Mouse (Mus musculus) left cerebral cortex, postnatal 4 days (tissue): Measurements from ENCODE around the gene Mllt3. TPM values are rescaled to one million over a fixed set of nuclear protein-coding genes. Genes with fewer than 3 reads are reported as not detected.
"Not testable (repeated sequence)": the region's sequence is repeated elsewhere in the genome, so short reads cannot be mapped to it uniquely, and the experiment has no call there.

Experiments
- DNase-seq: peaks from one replicate; pipeline ENCODE4 v3.0.0-alpha.2; 2022
- intact Hi-C: fragments of 180-260 bp; cut with DNase I; formaldehyde crosslinking; loops from one replicate; pipeline ENCODE4 v1.15.1; 2025
- total RNA-seq, 2 experiments: library from RNA; stranded (reverse); gene quantifications; 2 replicates each; pipeline ENCODE4 v1.2.3; 2021

Mllt3 gene
- total RNA-seq, 2 experiments from 2014 or later: 67.9 to 74.0 TPM

DNA sequence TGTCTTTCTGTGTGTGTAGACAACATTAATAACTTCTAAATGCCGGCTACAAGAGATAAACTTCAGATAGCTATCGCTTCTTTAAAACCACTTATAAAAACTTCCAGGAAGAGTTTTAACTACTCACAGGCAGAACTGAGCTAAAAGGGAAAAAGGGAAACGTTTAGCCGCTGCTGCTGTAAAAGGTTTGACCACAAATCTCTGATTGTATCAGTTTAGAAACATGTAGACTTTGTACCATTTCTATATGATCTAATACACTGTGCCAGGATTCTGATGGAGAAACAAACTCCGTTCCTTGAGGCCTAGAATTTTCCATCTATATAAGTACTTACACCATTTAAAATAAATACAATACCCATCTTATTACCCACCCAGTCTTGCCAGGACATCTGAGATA, 17.4 kb downstream of the Mllt3 start:
- intact Hi-C loops: no loop called here
- no peak for DNase-seq

DNA sequence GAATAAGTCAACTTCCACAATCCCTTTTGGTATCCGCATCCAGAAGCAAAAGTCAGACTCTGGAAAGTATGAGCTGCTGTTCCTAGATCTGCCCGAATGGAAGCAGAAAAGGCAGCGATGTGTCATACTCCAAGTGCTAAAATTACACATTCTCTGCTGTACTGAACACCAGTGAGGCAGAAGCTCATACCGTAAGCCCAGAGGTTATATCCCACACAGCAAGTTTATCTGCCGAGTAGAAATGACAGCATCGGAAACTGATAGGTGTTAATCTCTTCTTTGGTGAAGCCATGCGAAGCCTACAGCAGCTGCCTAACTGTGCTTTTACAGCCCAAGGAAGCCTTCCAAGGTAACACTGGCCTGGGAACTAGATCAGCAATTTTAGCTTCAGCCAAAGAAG, 17.9 kb downstream of the Mllt3 start:
- DNase-seq: no peak
- intact Hi-C loops: no loop called here

DNA sequence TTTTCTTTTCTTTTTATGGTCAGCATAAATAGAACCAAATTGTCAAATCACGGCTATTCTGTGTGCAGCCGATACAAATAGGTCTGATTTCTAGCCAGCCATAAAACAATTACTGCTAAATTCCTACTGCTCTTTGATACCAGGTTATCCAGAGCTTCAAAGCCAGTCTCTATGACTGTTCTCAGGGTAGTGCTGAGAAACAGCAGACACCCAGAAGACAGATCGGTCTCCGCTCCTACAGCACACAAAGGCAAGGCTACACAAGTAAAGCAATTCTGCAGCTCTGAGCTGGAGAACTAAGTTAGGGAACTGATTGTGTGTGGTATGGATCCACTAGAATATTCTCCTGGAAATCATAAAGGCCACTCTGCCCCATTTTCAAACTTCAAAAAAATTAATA, 20.4 kb downstream of the Mllt3 start:
- intact Hi-C loops: no loop called here
- no peak for DNase-seq

DNA sequence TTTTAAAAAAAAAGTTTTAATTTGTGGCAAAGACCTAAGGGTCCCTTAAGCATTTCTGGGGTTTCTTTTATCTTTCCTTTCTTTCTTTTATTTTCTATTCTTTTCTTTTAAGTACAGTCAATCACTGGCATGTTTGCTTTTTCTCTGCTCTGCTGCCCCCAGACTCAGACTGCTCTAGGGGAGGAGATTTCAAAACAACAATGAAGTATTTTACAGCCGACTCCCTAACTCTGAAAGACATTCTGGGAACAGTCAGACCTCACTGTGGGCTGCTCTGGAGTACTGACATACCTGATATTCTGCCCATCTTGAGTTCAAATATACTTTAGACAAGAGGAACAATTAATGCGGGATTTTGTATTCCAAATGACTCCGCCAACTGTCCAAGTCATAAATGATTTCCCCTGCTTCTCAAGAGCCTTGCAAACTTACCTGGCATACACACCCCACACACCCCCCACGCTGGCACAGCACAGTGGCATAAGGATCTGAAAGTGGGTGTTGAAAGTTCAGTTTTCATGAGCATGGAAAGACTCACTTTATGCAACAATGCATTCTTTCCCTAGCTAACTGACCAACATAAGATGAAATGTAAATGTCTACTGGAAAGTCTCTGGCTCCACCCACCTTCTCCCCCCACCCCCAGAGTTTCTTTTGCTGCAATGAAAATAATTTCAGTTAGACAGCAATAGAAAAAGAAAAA, 21.1 kb downstream of the Mllt3 start:
- intact Hi-C loops: no loop called here
- no peak for DNase-seq

DNA sequence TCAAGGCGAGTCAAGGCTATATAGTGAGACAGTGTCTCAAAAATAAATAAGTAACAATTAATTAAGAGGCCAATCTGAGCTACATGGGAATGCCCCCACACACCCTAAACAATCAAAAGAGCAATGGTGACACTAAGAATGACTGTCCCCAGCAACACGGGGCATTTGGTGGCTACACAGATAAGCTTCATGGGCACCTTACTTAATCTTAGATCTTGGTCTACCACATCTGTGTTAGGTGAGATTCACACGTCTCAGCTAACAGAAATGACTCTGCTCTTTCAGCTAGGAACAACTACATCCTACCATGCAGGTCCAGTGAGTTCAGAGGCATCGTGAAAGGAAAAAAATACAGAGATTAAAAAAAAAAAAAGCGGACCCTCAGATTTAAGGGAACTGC, 22.7 kb downstream of the Mllt3 start:
- intact Hi-C loops: no loop called here
- DNase-seq: no peak

DNA sequence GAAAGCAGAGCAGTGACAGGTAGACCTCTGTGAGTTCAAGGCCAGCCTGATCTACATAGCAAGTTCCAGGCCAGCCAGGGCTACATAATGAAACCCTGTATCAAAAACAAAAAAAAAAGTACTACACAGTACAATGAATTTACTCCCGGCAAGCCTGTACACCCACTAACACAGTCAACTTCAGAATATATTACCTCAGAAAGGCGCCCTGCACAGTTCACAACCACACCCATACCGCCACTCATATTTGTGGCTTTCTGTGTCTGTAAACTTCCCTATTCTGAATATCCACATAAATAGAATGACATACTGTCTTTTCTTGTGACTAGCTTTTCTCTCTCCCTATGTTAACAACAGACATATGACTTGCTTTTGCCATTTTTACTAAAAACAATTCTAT, 27.4 kb downstream of the Mllt3 start:
- intact Hi-C loops: no loop called here
- DNase-seq: no peak

DNA sequence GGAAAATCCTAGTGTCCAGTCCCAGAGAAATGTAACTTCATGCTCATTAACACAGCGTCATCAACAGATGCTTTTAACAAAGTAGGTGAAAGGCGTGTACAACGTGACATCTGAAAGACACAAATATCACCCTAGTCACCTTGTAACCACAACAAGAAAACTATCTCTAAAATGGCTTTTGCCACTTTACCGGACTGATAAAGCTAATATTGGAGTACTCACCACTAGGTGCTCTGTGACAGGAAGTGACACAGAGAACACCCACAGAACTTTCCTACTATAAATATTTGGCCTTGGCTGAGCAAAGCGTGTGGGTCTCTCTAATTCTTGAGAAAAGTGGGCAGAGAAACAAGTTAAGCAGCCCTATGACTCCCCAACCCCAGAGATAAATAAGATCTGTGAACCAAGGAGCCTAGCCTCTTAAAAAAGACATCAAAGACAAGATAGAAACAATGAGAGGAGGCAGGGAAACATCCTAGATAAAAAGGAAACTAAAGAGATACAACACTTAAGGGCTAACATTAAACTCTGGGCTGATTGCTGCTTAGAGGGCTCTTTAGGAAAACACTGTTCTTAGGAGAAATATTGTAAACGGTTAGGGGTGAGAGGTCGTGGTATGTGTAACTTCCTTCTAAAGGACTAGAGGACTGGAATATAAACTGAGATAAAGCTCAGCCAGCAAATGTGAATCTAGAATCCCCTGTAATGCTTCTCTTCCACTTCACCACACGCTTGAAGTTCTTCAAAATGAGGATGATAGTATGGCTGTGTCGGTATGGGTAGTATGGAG, 29.8 kb downstream of the Mllt3 start:
- DNase-seq: no peak
- intact Hi-C loops: no loop called here

DNA sequence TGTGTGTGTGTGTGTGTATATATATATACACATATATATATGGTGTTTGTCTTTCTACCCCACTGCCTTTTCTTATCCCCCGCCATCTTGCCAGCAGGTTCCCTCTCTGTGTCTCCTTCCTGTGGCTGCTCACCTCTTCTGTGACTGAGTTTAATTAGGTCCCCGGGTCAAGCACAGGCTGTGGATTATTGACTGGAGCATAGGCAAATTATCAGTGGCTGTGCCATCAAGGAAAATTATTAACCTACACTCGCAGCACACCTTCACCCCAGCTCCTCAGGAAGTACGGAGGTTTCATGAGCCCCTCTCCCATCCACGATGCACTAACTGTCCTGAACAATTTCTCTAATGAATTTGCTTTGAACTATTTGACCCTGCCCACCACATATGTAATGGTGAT, 41.5 kb downstream of the Mllt3 start:
- no peak for DNase-seq
- intact Hi-C loops: no loop called here

DNA sequence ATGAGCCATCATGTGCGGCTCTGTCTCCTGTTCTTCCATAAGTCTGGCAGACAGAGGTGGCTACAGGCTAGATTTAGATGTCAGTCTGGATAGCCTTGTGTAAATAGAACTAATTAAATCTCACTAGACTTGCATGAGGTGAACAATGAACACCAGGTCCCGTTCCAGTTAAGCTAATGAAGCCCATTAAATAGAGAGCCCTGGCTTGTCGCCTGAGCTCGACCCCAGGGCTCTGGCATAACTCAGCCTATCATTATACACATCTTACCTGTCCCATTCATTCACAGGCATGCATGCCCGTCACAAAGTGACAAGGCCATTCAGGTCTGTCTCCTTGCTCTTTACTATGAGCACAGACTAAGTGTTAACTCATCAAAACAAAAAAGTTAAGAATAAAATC, 42.2 kb downstream of the Mllt3 start:
- intact Hi-C loops: no loop called here
- DNase-seq: no peak

DNA sequence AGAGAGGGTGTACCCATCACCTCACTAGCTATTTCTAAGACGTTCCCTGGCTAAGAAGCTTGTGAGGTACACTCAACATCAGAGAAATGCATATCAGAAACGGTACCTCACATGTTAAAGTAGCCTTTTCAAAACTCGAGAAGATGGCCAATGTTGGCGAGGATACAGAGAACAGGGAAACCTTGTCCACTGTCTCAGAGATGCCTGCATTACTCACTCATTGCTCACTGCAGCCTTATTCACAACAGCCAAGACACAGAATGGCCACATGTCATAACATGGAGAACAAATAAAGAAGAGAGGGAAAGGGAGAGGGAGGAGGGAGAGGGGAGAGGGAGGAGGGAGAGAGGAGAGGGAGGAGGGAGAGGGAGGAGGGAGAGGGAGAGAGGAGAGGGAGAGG, 47.9 kb downstream of the Mllt3 start:
- intact Hi-C loops: no loop called here
- DNase-seq: no peak

DNA sequence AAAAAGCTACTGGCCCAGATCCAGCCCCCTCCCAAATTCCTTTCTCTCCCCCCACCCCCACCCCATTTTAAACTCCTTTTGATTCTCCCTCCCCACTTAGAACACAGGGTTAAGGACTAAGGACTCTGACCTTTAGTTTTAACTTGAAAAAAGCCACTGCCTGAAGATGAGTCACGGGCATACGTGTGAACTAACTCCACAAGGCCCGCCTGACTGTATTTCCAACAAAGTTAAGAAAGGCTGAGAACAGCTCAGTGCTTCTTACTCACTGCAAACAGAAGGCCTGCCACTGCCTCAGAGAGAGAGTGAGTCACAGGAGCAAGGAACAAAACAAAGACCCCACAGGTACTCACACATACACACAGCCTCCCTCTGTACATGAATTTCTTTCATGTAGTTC, 48.6 kb downstream of the Mllt3 start:
- DNase-seq: no peak
- intact Hi-C loops: no loop called here

DNA sequence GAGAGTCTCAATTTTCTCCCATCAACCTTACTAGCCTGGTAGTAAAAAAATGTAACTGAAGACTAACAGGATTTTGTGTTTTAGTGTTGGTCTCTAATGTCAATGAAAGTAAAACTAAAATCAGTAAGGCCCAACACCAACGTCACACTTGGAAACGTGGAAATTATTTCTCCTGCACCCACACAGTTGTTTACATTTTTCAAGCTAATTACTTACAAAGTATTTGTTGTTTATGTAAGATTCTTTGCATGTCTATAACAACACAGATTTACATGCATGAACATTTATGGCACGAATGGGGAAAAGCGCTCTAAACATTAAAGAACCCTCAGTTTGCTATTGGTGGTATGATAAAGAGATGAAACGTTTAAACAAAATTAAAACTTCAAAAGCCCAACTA, 49.1 kb downstream of the Mllt3 start:
- no peak for DNase-seq
- intact Hi-C loops: no loop called here

DNA sequence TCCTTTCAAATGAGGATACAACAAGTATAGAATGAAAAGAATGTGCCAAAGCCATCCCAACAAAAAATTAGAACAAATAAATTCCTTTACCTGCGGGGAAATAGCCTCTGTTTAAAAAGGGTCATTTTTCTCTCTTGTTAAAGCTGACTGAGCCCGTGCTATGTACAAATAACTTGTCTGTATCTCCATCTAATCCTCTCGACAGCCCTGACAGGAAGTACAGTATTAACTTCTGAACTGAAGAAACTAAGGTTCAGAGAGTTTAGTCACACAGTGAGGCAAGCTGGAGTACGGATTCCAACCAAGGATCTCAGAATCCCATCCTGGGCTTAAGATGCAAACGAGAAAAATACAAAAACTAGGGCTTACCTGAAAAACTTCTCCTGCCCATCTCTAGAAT, 50.6 kb downstream of the Mllt3 start:
- no peak for DNase-seq
- intact Hi-C loops: no loop called here

DNA sequence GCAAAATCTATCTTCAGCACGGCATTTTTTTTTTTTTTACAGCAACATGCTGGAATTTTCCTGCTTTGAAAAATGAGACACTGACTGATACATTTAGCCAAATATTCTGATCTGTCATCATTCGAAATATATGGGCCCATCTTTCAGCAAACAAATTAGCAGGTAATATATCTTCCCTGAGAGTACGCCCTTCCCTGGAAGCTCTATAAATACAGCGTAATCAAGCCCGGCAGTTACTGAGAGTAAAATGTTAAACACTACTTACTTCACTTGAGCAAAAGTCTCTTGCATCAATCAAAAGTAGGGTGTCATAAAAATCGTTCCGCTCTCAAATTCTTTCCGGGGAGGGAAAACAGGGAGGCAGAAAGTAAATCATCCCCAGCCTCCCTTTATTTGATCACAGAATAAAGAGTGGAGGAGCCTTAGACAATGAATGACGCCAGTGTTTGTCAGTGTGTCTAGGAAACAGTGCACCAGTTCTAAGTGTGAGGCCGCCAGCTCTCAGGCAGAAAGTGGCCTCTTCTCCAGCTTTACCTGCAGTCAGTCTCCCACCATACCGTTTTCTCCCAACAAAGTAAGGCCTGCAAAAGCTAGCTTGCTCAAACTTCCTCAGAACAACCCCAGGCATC, 55.2 kb downstream of the Mllt3 start:
- intact Hi-C loops: no loop called here

DNA sequence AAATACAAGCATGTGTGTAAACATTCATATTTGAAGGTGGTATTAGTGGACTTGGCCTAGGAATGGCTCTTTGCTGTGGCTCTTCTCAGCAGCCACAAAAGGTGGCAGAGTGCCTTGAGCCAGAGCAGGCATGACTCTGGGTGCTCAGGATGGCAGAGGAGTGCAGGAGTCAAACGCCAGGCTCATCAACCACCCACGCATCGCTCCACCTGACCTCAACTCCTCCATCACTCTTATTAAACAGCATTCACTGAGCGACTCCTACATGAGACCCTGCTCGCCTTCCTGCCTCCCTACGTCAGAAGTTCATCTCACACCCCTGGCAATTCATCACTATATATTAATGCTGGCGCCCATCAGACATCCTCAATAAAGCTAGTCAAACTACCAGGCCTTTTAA, 67.3 kb downstream of the Mllt3 start:
- DNase-seq: no peak
- intact Hi-C loops: no loop called here

More for the DNA sequence above, 55.2 kb downstream of the Mllt3 start:
- no peak for DNase-seq

DNA sequence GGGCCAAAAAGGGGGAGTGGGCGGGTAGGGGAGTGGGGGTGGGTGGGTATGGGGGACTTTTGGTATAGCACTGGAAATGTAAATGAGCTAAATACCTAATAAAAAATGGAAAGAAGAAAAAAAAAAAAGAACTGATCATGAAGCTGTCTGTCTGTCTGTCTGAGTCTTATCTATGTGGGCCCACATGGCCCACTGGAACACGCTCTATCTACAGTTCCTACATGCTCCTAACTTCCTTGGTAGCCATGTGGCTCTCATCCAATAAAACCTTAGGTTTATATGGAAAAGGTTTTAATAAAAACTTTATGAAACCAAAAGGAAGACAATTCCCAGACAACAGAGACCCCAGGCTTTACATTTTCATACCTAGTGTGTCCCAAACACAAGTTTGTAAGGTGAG, 68.3 kb downstream of the Mllt3 start:
- intact Hi-C loops, DNase-seq: not testable (repeated sequence)

DNA sequence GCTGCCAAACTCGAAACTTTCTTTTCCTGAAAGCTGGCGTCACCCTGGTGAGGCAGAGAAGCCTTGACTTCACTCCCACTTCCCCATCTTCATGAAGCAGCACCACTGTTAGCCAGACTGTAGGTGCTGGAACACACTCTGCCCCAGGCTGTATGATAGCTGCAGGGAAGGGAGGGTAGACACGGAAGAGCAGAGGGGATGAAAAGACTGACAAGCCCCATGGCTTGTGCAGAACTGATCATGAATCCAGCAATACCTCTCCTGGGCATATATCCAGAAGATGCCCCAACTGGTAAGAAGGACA, 69.4 kb downstream of the Mllt3 start:
- DNase-seq: no peak
- intact Hi-C loops: no loop called here

DNA sequence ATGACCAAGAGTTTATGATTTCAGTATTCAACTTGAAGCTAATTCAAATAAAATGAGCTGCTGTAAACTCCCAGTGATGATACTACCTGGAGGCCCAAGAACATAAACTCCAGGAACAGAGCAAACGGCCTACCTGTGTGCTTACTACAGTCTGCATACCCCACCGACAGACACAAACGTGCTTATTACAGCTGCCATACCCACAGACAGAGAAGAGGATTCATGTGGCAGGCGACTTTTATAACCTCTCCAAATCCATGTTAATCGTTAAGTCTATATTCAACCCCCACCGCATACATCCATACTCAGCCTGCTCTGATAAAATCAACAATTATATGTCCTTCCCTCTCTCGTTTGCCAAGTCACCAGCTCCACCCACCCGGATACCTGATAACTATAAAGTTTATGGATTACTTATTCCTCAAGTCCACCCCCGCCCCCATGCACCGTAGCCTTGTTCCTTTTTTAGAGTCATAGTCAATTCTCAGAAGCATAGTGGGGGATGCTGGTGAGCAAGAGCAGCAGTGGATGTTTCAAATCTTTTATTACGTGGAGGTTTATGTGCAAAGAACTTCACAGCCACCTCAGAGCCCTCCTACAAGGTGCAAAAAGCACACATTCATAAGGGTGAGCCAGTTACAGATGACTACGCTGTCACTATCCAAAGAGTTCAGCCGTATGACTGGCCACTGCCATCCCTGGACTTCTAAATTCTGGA, 70.0 kb downstream of the Mllt3 start:
- no peak for DNase-seq
- intact Hi-C loops: no loop called here

DNA sequence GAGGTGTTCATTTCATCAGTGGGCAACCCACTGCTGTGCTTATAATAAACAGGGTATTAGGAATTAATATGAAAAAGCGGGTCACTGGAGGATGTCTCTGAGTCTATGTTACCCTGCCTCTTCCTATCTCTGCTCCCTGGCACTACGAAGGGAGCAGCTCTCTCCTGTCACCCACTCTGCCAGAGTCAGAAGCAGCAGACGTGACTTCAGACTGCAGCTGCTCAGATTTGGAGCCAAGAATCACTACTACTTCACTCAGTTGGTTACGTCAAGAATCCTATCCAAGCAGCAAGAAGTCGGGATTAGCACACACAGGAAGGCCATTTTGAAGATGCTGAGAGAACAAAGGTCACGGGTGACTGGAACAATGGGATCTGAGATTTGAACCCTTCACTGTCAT, 71.3 kb downstream of the Mllt3 start:
- DNase-seq: no peak
- intact Hi-C loops: no loop called here

DNA sequence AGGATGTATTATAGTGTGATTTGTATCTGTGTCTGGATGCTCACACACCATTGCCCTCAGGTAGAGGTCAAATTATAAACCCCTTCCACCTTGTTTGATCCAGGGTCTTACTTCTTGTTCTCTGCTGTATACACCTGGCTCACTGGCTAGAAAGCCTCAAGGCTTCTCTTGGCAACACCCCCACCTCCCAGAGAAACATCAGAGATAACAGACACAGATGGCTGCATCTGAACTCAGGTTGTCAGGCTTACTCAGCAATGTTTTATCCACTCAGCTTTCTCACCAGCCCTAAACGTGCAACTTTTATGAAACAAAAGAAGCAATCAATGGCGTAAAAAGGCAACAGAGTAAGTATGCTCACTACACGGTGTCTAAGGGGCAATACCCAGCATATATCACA, 75.3 kb downstream of the Mllt3 start:
- intact Hi-C loops: no loop called here
- no peak for DNase-seq

DNA sequence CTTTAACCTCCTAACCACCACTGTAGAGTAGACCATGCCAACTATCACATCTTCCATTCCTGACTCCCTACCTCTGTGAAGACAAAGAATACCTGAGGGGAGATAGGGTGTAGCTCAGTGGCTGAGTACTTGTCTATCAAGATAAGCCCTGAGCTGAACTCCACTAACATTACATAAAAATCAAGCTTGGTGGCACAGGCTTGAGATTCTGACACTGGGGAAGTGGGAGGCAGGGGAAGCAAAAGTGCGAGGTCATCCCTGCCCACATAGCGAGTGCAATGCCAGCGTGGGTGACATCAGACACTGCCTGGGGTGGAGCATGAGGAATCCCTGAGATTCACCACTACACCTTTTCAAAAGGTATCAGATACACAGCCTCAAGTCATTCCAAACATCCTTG, 76.0 kb downstream of the Mllt3 start:
- DNase-seq: no peak
- intact Hi-C loops: no loop called here

DNA sequence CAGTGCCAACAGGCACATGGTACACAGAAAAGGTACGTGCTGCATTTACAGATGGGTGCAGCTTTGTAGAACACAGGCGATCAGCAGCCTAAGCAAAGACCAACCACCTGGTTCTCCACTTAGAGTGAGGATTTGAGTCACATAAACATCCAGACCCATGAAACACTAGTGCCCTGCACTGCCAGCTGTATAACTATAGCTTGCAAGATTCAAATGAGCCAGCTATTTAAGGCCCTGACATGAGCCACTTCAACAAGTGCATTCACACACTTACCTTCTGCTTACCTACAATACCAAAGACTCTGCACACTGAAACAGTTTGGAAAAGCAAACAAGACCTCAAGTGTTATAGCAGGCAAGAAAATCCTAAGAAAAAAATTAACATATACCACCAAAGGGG, 78.0 kb downstream of the Mllt3 start:
- DNase-seq: no peak
- intact Hi-C loops: no loop called here
